Mouse (Mus musculus): ENCODE results near the gene Slc17a5. TPM values are rescaled to one million over a fixed set of nuclear protein-coding genes. Genes with fewer than 3 reads are reported as not detected.
A peak's percentile ranks its signal among the peaks of the same experiment; 100 is the strongest.

Slc17a5 gene
- total RNA-seq, 2 experiments from 2014 or later, result 17.6 to 19.2 TPM

DNA sequence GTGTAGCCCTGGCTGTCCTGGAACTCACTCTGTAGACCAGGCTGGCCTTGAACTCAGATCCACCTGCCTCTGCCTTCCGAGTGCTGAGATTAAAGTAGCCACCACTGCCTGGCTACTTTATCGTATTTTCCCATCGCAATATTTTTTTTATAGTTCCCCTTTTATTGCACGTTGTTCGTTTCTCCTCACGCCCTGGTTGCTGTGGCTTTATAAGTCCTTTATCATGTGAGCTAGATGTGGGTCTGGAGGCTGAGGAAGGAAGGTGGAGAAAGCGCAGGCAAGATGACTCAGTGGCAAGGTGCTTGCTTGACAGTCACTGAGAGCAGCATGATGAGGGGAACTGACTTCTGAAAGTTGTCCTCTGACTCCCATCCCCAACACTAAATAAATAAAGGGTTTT lies 9.0 kb downstream of the Slc17a5 start:
- intact Hi-C loops (cut with DNase I), result no loop called here
- no peak for DNase-seq (ENCODE audit: low spot score in 2 of 2)

DNA sequence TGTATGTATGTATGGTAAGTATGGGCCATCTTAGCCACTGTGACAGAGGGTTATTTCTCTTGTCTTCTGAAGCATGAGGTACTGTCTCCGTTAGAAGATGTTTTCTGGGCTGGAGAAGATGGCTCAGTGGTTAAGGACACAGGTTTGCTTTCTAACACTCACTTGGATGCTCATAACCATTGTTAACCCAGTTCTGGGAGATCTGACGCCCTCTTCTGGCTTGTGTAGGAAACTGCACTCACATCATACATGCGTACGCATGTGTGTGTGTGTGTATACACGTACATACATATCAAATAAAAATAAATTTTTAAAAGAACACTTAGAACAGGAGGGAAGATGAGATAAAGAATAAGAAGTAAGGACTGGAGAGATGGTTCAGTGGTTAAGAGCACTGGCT lies 11.4 kb downstream of the Slc17a5 start:
- no peak for DNase-seq (ENCODE audit: low spot score in 2 of 2)
- intact Hi-C loops (cut with DNase I), result no loop called here

DNA sequence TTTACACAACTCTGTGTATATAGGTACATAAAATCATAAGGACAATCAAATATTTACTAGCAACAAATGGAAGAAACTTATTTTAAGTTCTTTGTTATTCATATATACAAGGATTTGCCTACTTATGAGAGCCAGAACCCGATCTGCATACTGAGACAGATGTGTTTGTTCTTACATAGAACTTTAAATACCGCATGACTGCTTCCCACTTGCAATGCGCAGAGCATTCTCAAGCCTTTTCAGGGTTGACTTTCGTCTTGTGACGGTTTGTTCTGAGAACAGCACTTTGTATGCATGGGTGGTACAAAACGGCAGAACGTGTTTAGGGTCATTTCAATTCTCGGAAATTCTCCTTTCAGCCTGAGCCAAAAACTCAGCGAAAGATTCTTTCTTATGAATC lies 17.9 kb downstream of the Slc17a5 start:
- intact Hi-C loops (cut with DNase I), result no loop called here
- peak in 1 of 2 experiments; percentile 46 for DNase-seq (ENCODE audit: low spot score in 2 of 2)

DNA sequence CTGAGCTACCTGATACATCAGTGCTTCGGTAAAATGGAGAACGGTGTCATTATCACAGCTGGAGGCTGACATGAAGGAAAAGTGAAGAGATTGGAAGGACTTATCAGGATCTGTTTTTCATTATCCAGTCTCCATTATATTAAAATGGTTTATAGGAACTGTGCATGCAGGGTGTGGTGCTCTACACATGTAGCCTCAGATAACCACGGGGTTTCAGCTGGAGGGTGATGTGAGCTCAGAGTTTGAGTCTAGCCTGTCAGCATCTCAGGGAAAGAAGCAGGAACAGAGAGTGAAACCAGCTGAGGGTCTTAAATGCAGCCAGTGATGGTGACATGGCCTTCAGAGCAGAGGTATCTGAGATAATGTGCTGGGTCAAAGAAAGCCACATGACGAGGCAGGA lies 28.4 kb downstream of the Slc17a5 start:
- intact Hi-C loops (cut with DNase I), result no loop called here

DNA sequence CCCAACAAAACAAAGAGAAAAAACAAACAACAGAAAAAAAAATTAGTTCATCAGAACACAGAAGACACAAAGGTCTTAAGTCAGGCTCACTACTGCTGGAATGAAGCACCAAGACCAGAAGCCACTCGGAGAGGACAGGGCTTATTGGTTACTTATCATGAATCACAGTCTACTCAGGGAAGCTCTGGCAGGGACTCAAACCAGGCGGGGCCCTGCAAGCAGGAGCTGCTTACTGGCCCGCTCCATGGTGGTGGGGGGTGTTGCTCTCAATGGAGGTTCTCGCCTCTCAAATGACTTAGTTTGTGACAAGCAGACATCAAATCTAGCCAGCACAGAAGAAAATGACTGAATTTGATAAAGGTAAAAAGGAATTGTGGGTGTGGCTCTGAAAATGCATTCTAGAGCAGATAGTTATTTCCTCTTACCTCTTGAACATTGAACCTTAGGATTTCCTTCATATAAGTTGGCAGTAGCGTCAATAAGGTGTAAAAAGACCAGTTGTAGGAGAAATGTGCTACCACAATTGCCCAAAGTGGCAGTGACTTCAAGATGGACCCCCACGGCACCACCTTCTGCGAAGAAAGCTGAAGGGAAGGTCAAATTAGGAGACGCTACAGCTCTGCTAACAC lies 29.1 kb downstream of the Slc17a5 start:
- no peak for DNase-seq (ENCODE audit: low spot score in 2 of 2)
- intact Hi-C loops (cut with DNase I), result no loop called here

More for the DNA sequence above, 28.4 kb downstream of the Slc17a5 start:
- no peak for DNase-seq (ENCODE audit: low spot score in 2 of 2)

DNA sequence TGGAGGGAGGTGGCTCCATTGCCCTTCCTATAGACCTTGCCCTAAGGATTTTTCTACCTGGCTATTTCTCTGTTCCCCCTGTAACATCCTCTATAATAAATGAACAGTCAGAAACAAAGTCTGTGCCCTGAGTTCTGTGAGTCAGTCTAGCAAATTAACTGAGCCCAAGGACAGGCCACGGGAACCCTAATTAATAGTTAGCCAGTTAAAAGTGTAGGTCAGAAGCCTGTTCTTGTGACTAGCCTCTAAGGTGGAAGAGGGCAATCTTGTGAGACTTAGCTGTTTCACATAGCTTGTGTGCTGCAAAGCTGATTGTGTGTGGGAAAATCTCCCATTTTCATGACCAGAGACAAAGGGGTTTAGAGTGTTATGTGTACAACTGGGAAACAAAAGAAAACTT lies 30.8 kb downstream of the Slc17a5 start:
- intact Hi-C loops (cut with DNase I), result no loop called here

DNA sequence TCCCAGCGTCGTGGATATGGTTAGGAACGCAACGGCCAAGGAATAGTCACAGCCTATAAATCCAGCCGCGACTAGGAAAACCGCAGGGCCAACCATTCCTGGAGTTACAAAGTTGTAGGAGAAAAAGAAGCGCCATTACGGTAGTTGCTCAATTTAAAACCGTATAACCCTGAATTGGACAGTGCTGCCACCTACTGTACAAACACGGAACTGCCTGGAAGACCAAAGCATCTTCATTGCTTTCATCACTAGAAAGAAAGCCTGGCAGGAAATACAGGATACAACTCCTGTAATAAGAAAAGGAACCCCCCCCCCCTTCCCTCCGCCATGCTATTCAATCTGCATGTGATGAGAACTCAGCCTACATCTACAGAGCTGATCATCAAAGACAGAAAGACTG lies 34.9 kb downstream of the Slc17a5 start:
- intact Hi-C loops (cut with DNase I), result no loop called here
- peak; percentile 85 to 90 for DNase-seq (ENCODE audit: low spot score in 2 of 2)

More for the DNA sequence above, 30.8 kb downstream of the Slc17a5 start:
- no peak for DNase-seq (ENCODE audit: low spot score in 2 of 2)

DNA sequence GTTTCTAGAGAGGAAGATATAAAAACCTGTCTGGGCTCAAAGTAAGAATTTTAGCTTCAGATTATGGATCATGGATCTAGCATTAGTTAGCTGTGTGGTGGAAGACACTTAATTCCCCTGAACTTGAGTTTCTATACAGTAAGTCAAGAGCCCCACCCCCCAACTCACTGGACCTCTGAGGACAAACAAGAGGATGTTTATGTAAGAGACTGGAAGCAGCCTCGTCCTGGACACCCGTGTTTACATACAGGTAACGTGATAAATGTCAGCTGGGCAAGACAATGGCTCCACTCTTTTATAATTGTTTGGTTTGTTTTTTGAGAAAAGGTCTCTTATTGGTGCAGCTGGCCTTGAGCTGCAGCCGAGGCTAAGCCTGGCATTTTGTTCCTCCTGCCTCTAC lies 36.1 kb downstream of the Slc17a5 start:
- intact Hi-C loops (cut with DNase I), result no loop called here
- no peak for DNase-seq (ENCODE audit: low spot score in 2 of 2)

DNA sequence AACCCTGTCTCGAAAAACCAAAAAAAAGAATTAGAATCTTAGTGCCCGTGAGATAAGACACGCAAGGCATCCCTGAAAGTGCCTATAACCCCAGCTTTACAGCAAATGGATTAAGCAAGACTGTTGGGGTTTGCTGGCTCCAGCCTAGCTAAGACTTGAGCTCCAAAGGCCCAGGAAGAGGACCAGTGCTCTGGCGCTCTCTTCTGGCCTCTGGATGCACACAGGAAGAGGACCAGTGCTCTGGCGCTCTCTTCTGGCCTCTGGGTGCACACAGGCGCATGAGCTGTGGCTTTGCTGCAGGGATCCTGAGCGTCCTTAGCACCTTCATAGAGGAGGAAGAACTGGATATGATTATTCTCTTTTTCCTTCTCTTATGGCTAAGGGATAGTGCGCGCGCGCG lies 40.1 kb downstream of the Slc17a5 start:
- intact Hi-C loops (cut with DNase I), result loop anchor here (5.0 kb wide), 1 partner anchor 70 kb away; no protein-coding TSS in a partner anchor
- DNase-seq (ENCODE audit: low spot score in 2 of 2), result no peak

DNA sequence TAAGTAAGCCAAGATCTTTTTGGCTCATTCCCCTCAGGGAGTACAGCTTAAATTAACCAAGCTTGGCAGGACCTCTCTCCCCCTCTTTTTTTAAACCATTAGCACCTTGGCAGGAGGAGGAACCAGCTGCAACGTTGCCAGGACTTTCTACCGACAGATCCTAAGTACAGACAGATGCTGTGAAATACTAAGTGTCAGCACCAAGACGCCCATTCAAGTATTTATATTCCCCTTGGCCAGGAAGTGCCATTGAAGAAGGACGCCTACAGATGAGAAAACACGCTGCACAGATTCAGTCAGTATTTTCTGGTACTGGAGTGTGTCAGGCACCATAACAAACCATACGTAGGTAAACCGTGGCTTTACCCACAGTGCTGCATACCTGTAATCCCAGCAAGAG lies 40.9 kb downstream of the Slc17a5 start:
- peak; percentile 66 to 81 for DNase-seq (ENCODE audit: low spot score in 2 of 2)
- intact Hi-C loops (cut with DNase I), result loop anchor here (5.0 kb wide), 1 partner anchor 70 kb away; no protein-coding TSS in a partner anchor

DNA sequence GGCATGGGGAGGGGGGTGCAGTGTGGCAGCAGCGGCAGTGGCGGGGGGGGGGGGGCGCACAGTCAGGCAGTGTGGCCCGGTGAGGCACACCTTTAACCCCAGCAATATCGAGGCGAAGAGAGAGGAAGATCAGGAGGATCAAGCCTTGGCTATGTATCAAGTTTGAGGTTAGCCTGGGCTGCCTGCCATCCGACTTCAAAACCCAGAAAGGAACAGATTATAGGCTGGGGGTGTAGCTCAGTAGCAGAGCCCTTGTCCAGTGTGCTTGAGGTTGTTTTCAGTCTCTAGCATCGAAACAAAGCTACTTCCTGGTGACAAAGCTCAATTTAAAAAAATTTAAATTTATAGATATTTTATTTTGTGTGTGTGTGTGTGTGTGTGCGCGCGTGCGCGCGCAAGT lies 46.1 kb downstream of the Slc17a5 start:
- intact Hi-C loops (cut with DNase I), result no loop called here
- no peak for DNase-seq (ENCODE audit: low spot score in 2 of 2)

DNA sequence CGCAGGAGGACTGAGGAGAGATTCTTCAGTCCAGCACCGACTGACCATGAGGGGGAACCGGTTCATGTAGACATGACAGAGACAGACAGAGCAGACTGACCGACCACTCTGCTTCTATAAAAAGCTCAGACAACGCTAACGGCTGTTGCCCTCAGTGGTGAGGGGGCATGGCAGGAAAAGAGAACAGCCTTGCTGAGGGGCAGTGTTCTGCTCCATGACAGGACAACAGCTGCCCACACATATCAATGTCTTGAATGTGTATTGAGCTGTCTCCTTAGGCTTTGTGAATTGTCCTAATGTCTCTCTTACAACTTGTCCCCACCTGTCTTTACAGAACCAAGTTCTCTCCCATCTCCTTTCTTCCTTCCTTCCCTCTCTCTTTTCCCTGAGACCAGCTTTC lies 49.4 kb downstream of the Slc17a5 start:
- no peak for DNase-seq (ENCODE audit: low spot score in 2 of 2)
- intact Hi-C loops (cut with DNase I), result no loop called here

DNA sequence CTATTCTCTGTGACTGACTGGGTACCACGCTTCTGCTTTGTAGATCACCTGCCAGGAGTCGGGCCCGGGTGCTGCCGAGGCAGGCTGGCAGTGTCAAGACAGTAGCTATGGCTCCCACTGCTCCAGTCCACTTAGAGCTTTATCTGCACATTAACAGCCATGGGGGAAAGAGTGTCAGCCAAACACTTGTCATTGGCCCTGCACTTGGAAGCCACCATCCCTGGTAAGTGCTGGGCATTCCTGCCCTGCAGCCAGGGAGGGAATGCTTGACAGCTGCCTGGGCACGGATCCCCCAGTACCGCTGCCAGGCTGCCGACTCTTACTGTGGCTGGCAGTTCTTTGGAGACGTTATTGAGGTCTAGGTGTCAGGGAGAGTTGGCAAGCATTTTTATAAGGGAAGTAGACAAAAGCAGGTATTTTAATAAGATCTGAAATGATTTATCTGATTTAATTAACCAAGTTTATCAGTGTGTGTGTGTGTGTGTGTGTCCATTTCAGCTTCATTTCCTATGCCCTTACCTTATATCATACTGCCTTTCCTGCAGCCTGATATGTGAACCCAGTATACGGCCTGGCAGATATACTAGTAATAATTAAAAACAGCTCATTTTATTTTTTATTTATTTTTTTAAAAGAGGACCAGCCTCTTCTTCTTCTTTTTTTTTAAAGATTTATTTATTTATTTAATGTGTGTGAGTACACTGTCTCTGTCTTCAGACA lies 50.5 kb downstream of the Slc17a5 start:
- intact Hi-C loops (cut with DNase I), result no loop called here

DNA sequence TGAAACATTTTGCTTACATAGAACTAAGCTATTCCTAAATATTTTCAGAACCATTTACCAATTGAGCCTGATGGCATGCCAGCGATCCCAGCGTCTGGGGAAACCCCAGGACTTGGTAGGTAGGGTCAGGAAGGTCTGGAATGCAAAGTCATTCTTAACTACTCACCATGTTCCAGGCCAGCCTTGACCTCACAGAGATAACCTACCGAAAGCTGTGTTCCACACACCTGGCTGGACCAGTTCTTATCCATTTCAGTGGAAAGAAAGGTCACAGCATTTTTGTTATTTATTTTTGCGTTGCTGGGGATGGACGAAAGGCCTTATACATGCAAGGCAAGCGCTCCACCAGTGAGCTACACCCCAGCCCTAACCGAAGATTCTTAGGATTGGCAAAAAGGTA lies 53.2 kb downstream of the Slc17a5 start:
- no peak for DNase-seq (ENCODE audit: low spot score in 2 of 2)
- intact Hi-C loops (cut with DNase I), result no loop called here

More for the DNA sequence above, 50.5 kb downstream of the Slc17a5 start:
- no peak for DNase-seq (ENCODE audit: low spot score in 2 of 2)

DNA sequence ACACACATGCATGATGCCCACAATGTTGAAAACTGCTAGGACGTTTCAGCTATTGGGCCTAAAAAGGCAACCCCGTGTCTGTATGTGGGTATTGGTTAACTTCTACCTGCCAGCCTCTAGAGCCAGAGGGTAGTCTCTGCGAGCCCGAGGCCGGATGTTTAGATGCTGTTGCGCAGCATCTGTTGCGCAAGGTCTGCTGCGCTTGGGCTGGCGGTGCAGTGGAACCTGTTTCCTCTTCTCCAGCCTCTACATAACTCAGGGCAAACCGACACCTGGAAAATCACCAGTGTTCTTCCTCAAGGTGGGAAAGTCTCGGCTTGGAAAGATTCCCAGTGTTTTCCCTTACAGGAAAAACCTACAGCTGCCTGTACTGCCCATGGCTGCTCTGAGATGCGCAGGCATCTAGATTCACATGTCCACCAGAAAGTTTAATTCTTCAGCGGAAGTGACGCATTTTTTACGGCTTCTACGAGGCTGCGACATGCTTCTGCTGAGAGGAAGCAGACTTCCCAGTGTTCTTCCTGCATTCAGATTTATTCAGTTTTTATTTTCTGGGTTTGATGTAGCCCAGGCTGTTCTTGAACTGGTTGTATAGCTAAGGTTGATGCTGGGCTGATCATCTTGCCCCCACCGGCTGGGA lies 54.4 kb downstream of the Slc17a5 start:
- no peak for DNase-seq (ENCODE audit: low spot score in 2 of 2)
- intact Hi-C loops (cut with DNase I), result no loop called here

DNA sequence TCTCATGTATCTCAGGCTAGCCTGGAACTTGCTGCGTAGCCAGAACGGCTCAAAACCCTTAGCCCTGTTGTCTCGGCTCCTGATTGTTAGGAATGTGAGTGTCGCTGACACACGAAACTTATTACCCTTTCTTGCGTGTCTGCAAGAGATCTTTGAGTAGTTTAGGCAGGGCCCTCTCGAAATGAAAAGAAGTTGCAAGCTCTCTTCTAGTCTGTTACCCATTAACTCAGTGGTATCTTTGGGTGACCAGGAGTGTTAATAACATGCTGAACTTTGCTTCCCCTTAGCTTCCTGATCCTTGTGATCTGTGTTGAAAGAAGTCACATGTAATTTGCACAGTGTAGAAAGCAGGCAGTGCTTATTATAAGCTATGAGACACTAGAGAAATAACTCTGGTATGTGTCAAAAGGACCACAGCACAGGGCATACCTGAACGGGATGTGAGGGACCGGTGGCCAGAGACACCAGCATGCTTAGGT lies 55.5 kb downstream of the Slc17a5 start:
- intact Hi-C loops (cut with DNase I), result no loop called here
- DNase-seq (ENCODE audit: low spot score in 2 of 2), result no peak

DNA sequence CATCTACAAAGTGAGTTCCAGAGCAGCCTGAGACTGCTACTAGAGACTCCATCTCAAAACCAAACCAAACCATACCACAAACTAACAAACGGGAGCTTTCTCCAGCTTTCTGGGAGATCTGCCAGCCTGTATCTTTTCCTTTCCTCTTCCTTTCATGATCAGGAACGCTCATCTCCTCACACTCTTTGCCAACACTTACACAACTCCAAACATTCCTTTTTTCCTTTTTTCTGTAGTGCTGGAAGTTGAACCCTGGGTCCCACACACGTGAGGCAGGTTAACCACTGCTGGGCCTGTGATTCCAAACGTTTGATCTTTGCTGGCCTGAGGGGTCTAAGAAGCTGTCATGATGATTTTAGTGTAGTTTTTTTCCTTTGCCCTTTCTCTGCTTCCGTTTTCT lies 56.0 kb downstream of the Slc17a5 start:
- intact Hi-C loops (cut with DNase I), result no loop called here

DNA sequence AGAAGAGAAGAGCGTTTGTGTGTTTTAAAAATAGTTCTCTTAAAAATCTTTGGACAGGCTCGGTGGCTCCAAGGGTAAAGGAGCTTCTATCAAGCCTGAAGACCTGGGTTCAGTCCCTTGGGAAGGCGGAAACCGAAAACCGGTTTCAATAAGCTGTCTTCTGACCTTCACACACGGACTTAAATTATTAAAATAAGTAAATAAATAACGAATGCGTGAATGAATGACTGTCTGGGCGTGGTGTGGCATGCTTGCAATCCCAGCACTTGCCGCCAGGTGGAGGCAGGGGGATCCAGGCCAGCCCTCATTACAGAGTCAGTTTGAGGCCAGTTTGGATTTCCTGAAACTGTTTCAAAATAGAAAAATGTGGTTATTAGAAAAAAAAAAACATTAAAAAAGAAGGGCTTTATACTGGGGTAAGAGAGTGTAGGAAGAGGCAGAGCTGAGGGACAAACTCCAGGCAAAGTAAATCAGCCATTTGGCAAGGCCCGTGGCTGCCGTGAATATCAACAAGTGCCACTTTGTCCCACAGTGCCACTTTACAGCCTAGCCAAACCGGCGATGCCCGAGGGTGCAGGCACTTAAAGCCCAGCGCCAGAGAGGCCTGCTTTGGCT lies 60.0 kb downstream of the Slc17a5 start:
- intact Hi-C loops (cut with DNase I), result loop anchor here (5.0 kb wide), 1 partner anchor 46 kb away; no protein-coding TSS in a partner anchor
- DNase-seq (ENCODE audit: low spot score in 2 of 2), result peak; percentile 70 to 79

More for the DNA sequence above, 56.0 kb downstream of the Slc17a5 start:
- no peak for DNase-seq (ENCODE audit: low spot score in 2 of 2)

DNA sequence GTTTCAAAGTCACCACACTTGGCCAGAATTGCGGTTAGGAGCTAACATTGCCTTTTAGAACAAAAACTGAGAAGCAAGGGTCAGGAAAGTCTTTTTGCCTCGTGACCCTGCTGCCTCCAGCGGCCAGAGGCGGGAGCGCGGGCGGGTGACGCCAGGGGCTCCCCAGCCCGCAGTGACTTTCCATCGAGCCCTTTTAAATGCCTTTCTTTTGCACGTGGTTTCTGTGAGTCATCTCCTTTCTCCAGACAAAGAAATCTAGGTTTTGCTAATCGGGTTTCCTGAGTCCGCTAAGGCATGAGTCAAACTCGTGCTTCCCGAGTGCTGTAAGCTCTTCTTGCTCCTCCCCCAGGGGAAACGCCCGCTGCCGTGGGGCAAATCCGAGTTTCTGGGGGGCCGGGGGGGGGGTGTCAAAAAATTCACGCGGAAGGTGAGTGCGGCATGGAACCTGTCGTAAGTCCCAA lies 60.5 kb downstream of the Slc17a5 start:
- DNase-seq (ENCODE audit: low spot score in 2 of 2), result peak; percentile 58 to 74
- intact Hi-C loops (cut with DNase I), result loop anchor here (5.0 kb wide), 1 partner anchor 45 kb away; no protein-coding TSS in a partner anchor

DNA sequence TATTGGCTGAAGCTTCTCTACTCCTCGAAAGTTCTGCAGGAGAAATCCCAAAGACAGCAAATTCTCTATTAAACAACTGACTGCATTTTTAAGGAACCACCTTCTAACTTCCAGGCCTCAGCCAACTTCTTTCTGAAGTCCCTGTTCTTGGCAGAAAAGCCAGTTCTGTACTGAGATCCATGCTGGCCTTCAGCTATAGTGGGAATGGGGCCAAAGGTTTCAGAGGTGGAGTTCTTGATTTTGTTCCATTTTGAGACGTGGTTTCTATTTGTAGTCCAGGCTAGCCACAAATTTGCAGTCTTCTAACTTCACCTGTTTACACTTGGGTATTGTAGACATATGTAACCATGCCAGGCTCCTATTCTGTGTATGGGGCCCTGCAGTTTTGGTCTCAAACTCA lies 61.6 kb downstream of the Slc17a5 start:
- intact Hi-C loops (cut with DNase I), result loop anchor here (5.0 kb wide), 1 partner anchor 44 kb away; no protein-coding TSS in a partner anchor

More for the DNA sequence above, 61.6 kb downstream of the Slc17a5 start:
- no peak for DNase-seq (ENCODE audit: low spot score in 2 of 2)
